8 mouse cellular contexts compared by ENCODE assay signal in the genomic region with DNA sequence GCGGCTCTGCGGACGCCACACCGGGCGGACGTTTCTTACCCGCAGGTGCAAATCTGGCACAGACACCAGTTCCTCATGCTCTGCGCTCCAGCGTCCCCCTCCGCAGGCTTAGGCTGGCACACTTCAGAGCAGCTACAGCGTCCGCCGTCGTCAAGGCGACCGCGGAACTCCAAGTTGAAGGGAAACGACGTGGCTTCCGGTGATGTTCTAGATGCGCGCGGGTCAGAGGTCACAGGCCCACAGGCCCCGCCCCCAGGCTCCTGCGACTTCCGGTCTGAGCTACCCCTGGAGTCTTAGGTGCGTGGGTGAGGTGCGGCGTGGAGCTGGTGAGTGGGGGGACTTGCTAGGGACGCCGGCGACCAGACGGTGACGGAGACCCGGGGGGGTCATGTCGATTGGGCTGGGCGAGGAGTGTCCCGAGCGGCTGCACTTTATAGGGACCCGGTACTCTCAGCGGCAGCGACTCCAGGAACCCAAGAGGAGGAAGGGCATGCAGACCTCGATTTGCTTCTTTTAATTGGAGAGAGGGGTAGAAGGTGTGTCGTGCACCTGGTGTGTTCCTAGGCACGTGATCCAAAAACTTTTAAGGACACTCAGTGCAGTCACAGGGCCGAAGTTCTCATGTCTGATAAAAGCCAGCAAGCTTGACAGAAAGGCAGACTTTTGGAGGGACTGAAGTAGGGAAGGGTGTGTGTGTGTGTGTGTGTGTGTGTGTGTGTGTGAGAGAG. TPM values are rescaled to one million over a fixed set of nuclear protein-coding genes. Genes with fewer than 3 reads are reported as not detected.
DNase-seq lines count a peak whose midpoint lies in the region; ATAC-seq lines count a peak whose summit lies in the region.

Gene Saxo2, minus strand, starts transcription at position 176 of the 728 bp plus-strand sequence.
Gene Efl1, plus strand, starts transcription at position 262 of the 728 bp plus-strand sequence.

- peak; percentile 99 for ATAC-seq in hindbrain, embryonic 13.5 days (ENCODE audit: low FRiP score)

- DNase-seq in NIH3T3 (ENCODE audit: low read depth), result peak; percentile 95
- peak; percentile 98 to 99 for DNase-seq in cerebellum, postnatal 10 days
- DNase-seq in frontal cortex, postnatal 14 days (ENCODE audit: low spot score in 2 of 2), result peak; percentile 94 to 96
- peak; percentile 89 to 94 for DNase-seq in layer of hippocampus, postnatal 25 days (ENCODE audit: extremely low spot score in 1 of 2, low spot score in 1 of 2)
- DNase-seq in lung, postnatal 25 days (ENCODE audit: low spot score), result peak; percentile 95
- peak; percentile 97 for DNase-seq in retina, embryonic 14.5 days (ENCODE audit: low spot score)
- DNase-seq in thymus, postnatal 4 days, result peak; percentile 99

- H3K4me2 ChIP-seq in hindbrain, embryonic 13.5 days, result peak within 1 kb of the TSS; percentile 70

- H3K4me3 ChIP-seq in hindbrain, embryonic 13.5 days, result peak within 1 kb of the TSS; percentile 69

- 0 out of 2 replicates have a peak within 1 kb of the TSS, but pooled peaks have one; percentile 30 for H3K27ac ChIP-seq in hindbrain, embryonic 13.5 days

- H3K36me3 ChIP-seq in hindbrain, embryonic 13.5 days, result peaks cover 10% of the 10 kb centered on the region

- peak within 1 kb of the TSS; percentile 81 for H3K9ac ChIP-seq in hindbrain, embryonic 13.5 days

- peaks cover 20% of the 10 kb centered on the region for H3K4me1 ChIP-seq in hindbrain, embryonic 13.5 days (replicated peaks)

- H3K27me3 ChIP-seq in hindbrain, embryonic 13.5 days, result 0 out of 2 replicates have a peak, but pooled peaks cover 2% of the 10 kb centered on the region

- WGBS in hindbrain, embryonic 13.5 days, result under 1% methylated on average over 46 of the region's 46 CpGs

- H3K9me3 ChIP-seq in hindbrain, embryonic 13.5 days, result no peaks in the 10 kb centered on the region

RNA-seq across cellular contexts. Expression of gene Saxo2, which starts in this region (rescaled TPM):
- polyA plus RNA-seq in hindbrain, embryonic 13.5 days (2015; fragmentation: Nextera tagmentation; extraction: Ambion mirVana), result 21.5 and 26.6 TPM in 2 replicates
- total RNA-seq in layer of hippocampus, postnatal 25 days (2021), result 10 to 100 TPM in 1 of 2 experiments, 1 to 10 TPM in 1; 8.6 to 10.3 TPM

RNA-seq across cellular contexts. Expression of gene Efl1, which starts in this region (rescaled TPM):
- polyA plus RNA-seq in hindbrain, embryonic 13.5 days (2015; fragmentation: Nextera tagmentation; extraction: Ambion mirVana), result 22.4 and 22.9 TPM in 2 replicates
- total RNA-seq in layer of hippocampus, postnatal 25 days (2021), result 10 to 100 TPM; 16.3 to 17.4 TPM

Comparison
In these comparisons a context has a peak if more than half of its experiments do, and no peak if none do; other contexts are left out.
1. Peak in every context shown above with its lines: DNase-seq, ATAC-seq, H3K4me3 ChIP-seq and H3K27ac ChIP-seq.